Mouse (Mus musculus): ENCODE results near the gene Gm17018.

DNA sequence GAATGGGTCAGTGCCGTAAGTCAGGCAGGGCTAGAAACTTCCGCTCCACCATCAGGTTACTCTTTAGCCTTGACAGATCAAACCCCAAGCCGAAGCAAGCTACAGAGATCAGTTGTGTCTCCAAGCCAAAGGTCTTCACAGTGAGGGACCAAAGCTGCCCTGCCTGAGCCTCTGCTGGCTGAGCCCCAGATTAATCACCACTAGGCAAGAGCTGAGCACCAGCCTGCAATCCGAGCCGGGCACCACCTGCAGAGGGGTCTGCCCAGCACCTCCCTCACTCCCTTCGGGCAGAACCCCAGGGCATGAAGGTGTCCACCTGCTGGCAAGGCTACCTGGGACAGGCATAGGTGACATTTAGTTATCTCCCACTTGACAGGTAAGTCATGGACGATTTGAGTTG is 60.6 kb downstream of the Gm17018 start:
- TF ChIP-seq CTCF (IDR thresholded peaks at IDR 0.05; ENCODE audit: low read depth) (no peak), EP300 (optimal IDR thresholded peaks at IDR 0.05) (no peak)

Data from stomach, postnatal 0 days (tissue).